Mouse (Mus musculus): ENCODE data around the gene Fcgrt.
"Not testable (repeated sequence)": the region's sequence is repeated elsewhere in the genome, so short reads cannot be mapped to it uniquely, and the experiment has no call there.

Fcgrt gene

DNA sequence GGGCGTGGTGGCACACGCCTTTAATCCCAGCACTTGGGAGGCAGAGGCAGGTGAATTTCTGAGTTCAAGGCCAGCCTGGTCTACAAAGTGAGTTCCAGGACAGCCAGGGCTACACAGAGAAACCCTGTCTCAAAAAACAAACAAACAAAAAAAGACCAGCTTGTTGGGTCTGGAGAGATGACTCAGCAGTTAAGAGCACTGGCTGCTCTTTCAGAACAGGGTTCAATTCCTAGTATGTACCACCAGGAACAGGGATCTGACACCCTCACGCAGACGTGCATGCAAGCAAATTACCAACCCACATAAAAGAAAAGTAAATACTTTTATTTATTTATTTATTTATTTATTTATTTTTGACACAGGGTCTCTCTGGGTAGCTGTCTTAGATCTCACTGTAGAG lies 6.4 kb upstream of the Fcgrt start:
- not testable (repeated sequence) for DNase-seq (ENCODE audit: low read depth)

DNA sequence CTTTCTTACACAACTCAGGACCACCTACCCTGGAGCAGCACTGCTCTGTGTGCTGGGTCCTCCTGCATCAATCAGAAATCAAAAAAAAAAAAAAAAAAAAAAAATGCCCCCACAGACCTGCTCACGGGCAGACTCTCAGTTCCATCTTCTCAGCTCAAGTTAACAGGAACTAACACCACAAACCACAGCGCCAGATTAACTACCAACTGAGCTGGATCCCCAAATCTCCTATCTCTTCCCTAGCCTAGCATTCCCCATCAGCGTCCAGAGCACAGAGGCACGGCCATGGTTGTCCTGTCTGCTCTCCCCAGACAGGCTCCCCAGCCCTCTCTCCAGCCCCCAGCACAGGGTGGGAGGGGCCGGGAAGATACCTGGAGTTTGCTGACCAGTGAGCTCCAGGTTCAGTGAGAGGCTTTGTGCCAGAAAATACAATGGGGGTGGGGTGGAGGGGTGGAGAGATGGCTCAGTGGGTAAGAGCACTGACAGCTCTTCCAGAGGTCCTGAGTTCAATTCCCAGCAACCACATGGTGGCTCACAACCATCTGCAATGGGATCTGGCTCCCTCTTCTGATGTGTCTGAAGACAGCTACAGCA lies 3.5 kb upstream of the Fcgrt start:
- DNase-seq (ENCODE audit: low read depth): no peak

DNA sequence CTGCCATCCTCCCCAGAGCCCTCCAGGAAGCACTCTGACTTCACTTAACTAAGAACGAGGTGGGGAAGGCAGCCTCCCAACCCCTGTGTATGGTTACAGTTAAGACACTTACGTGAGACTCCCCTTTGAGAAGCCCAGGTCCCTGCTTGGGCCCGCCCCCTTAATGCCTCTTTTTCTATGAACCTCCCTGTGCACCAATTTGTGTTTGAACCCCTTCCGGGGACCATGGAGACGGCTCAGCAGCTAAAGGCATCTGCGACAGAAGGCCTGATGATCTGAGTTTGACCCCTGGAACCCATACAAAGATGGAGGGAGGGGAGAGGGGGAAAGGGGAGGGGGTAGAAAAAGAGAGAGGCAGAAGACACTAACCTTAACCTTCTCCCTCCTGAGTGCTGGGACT lies 2.8 kb upstream of the Fcgrt start:
- DNase-seq (ENCODE audit: low read depth): no peak

DNA sequence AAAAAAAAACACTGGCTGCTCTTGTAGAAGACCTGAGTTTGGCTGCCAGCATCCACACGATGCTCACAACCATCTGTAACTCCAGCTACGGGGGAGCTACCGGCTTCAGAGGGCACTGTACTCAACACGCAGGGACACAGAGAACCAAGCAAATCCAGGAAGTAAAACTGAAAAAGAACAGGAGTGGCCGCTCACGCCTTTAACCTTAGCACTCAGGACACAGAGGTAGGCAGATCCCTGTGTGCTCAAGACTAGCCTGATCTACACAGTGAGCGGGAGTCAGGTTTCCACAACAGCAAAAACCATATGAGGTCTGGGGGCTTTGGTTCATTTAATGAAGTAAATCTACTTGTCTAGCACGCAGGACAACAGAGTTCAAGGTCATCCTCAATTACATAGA lies 1.8 kb upstream of the Fcgrt start:
- DNase-seq (ENCODE audit: low read depth): no peak

DNA sequence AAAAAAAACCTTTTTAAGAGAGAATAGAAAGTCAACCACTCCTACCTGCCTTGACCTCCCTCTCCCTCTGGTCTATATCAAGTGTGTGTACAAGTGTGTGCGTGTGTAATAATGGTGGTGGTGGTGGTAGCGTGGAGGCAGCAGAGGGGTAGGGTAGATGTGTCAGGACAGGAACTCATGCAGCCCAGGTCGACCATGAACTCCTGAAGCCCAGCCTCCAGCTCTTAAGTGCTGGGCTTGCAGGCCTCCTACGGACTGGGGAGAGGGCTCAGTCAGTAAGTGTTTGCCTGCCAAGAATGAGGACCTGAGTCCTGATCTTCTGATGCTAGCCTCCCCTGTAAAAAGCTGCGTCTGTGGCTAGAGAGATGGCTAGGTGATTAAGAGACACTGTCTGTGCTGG lies 1.3 kb upstream of the Fcgrt start:
- DNase-seq (ENCODE audit: low read depth): no peak

DNA sequence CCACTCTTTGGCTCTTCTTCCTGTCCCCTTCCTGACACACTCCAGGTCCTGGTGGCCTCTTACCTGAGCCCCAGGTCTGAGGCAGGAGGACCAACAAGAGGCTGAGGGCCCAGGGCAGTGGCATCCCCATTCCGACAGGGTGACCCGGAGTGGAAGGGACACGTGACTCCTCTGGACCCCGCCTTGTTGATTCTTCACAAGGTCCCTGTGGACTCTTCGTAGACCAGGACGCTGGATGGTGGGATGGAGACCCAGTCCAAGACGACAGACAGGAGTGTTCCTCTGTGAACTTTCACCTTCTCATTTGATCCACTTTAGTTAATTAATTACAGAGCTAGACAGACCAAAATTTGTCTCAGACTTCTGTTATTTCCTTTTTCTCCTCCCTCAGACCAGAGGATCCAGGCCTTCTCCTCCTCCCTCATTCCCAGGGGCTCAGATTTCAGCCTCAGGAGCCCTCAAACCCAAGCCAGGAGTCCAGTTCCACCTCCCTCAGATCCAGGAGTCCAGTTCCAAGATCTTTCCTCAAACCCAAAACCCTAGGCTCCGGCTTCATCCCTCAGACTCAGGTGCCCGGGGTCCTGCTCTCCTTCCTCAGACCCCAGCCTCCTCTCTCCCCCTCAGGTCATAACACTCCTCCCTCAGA lies 588 bp downstream of the Fcgrt start:
- DNase-seq (ENCODE audit: low read depth): no peak

DNA sequence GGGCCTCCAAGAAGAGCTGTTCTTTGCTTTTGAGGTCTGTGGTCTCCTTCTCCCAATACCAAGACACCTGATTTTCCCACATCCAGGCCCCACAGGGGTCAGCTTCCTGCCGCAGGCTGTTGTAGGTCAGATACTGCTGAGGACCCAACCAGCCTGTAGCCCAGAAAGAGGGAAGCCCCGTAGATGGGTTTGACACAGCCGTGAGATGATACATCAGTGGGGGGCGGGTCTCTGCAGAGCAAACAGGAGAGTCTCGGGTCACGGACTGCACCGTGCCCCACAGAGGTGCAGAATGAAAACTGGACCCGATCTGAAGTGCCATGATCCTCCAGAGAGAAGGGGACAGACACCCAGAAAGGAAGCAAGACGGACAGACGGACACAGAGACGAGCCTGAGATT lies 1.2 kb downstream of the Fcgrt start:
- no peak for DNase-seq (ENCODE audit: low read depth)

DNA sequence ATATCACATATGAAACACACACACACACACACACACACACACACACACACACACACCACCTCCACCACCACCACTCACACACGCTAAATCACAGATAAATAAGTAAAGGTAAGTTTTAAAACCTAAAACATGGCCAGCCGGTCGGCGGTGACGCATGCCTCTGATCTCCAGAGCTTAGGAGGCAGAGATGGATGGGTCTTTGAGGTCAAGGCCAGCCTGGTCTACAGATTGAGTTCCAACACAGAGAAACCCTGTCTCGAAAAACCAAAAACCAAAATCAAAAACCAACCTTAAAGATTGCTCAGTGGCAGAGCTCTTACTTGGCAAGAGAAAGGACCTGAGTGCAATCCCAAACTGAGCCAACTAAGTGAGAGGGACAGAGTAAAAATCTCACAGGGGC lies 3.6 kb downstream of the Fcgrt start:
- no peak for DNase-seq (ENCODE audit: low read depth)

DNA sequence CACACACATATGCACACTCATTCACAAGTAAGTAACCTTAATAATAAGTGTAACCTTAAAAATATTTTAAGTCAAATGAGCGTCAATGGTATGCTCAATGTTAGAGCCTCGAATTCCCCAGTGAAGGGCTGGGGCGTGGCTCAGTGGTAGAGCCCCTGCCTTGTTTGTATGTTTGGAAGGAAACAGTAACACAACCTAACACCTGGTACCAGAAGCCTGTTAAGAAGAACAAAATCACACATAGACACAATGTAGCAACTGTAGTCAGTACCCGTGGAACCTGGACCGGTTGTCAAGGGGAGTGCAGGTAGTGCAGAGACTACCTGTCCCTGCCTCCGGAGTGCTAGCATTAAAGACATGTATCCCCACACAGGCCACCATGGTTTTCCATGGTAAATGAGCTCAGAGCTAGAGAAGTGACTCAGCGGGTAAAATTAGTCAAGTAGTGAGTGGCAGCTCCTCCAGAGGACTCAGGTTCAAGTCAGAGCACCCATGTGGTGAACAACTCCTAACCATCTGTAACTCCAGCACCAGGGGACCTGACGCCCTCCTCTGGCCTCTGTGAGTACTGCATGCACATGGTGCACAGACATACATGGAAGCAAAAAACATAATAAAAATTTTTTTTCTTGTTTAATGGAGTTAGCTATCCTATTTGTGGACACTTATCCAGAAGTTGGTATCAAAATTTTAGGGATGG lies 5.0 kb downstream of the Fcgrt start:
- DNase-seq (ENCODE audit: low read depth): no peak

DNA sequence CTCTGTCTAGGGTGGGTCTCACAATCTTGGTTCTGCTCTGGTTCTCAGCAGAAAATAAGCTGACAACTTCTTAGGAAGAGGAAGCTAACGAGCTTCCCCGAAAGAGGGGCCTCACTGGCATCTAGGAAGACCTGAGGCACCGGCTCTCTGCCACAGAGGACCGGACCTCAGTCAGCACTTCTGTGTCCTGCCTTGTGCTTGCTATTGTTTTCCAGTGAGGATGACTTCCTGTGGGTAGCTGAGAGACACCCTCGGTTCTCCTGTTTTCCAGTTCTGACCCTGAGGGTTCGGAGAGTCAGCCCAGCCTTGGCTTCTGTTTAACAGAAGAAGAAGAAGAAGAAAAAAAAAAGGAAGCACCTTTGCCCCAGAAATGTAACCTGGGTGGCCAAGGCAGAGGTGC lies 6.2 kb downstream of the Fcgrt start:
- DNase-seq (ENCODE audit: low read depth): no peak

DNA sequence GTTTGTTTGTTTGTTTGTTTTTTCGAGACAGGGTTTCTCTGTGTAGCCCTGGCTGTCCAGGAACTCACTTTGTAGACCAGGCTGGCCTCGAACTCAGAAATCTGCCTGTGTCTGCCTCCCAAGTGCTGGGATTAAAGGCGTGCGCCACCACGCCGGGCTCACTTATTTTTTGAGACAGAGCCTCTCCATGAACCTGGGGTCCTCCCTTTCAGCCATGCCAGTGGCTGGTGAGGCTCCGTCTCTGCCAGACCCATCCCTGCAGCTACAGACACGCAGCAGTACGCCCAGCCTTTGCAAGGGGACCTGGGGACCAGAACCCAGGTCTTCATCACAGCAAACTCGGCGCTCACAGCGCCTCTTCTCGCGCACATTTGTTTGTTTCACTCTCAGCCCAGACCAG lies 7.7 kb downstream of the Fcgrt start:
- not testable (repeated sequence) for DNase-seq (ENCODE audit: low read depth)

DNA sequence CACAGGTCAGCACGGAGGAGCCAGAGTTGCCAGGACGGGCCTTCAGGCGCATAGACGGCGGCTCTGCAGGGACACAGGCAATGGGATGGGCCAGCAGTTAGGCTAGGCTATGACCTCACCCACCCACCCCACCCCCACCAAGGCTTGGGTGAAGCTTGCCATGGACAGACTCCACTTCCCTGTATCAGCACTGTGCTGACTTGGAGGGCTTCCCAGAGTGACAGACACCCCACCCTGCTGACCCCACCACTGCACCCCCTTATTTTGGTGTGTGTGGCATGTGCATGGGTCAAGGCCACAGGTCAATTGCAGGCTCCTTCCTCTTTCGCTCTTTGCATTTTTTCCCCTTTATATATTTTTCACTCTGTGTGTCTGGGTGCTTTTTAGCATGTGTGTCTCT lies 8.3 kb downstream of the Fcgrt start:
- DNase-seq (ENCODE audit: low read depth): no peak

DNA sequence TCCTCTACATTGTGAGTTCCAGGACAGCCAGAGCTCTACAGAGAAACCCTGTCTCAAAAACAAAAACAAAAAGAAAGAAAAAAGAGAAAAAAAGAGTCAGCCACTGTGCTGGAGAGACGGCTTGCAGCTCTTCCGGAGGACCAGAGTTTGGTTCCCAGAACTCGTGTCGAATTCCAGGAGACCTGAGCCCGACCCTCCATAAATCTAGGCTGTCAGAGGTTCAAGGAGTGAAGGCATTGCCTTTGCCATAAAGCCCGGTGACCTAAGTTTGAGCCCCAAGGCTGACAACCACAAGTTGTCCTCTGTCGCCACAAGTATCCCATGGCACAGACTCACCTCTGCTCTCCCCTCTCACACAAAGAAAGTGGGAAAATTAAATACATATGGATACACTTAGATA lies 9.5 kb downstream of the Fcgrt start:
- no peak for DNase-seq (ENCODE audit: low read depth)

DNA sequence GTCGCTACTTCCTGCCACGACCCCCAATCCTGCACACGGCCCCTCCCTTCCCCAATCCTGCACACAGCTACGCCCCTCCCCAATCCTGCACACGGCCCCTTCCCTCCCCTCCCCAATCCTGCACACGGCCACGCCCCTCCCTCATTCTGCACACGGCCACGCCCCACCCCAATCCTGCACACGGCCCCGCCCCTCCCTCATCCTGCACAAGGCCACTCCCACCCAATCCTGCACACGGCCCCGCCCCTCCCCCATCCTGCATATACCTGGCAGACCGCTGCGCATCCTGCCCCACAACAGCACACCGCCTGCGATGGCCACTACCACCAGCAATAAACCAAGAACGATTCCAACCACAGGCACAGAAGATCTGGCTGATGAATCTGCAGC lies 10.1 kb downstream of the Fcgrt start:
- no peak for DNase-seq (ENCODE audit: low read depth)

DNA sequence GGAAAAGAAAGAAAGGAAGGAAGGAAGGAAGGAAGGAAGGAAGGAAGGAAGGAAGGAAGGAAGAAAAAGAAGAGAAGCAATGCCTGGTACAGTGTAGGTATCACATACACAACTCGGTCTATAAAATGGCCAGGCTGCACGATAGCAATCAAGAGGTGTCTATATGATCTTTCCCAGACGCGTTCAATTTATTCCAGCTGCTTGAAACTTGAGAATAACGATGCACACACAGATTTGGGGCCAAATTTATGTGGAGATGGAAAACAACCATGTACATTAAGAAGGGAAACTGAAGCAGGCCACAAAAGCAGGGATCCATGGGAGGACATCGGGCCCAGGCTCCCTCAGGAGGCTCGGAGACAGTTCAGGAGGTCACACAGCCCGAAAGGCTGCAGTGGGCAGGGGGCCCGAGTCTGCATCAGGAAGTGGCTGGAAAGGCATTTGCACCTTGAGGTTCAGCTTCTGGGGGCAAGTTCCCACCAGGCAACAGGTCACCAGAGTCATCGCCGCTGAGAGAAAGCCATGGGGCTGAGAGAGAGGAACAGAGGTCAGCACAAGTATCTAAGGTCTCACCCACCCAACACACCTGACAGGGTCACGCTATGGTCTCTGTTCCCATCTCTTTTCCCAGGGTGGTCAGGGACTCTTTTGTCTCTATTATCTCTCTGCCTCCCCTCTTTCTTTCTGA lies 10.7 kb downstream of the Fcgrt start:
- no peak for DNase-seq (ENCODE audit: low read depth)

DNA sequence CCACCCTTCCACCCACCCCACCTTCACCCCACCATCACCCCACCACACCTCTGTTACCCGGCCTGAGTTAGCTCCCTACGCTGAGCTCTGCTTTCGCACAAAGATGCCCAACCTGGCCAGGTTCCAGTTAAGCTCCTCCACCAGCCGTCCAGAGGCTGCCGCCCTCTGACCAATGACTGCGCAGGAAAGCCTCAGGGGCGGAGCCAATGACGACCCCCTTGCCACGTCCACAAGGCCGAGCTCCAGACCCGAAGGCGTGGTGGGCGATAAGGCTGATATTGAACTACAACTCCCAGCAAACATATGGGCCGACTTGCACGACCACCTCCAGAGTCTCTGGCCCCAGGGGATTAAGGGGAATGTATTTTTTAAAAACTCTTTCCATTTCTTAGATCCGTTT lies 11.6 kb downstream of the Fcgrt start, which contains the start of gene Rcn3:
Rcn3 (minus strand) TSS at position 174 of the 400 bp plus-strand sequence.
- peak; percentile 62 for DNase-seq (ENCODE audit: low read depth)

DNA sequence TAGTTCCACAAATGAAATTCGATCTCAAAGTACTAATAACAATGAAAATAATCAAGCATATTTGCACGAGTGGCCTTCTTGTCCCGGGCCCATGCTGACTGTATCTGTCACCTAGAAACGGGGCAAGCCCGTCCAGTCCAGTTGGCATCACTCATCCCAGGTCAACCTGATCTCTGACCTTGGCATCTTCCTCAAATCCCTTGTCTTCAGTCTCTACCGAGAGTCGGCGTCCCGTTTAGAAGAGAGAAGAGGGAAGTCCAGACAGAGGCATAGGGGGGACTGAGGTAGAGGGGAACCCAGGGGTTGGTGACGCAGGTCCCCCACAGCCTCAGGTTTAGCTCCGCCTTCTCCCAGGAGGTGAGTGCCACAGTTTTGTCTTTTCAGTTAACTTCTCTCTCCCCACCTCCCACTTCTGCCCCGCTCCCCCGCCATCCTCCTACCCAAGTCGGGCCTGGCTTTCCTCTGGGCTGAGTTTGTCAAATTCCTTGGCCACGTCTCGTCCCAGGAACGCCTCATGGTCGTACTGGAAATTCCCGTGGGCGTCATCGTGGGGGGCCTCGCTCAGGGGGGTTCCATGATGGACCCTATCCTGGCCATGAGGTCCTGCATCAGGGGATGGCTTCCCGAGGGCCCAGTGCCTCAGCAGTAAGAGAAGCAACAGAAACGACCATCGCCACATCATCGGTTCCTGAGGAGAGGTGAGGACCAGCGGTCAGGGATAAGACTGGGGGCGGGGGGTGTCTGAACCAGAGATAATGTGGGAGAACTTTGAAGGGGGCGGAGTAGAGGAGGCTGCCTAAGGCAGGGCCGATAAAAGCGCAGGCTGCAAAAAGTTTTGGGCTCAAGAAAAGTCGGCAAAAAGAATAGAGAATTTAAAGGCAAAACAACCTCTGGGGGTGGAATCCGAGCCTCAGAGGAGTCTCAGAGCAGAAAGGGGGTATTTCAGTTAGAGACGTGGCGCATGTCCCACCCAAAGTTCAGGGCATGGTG lies 12.4 kb downstream of the Fcgrt start:
- no peak for DNase-seq (ENCODE audit: low read depth)

DNA sequence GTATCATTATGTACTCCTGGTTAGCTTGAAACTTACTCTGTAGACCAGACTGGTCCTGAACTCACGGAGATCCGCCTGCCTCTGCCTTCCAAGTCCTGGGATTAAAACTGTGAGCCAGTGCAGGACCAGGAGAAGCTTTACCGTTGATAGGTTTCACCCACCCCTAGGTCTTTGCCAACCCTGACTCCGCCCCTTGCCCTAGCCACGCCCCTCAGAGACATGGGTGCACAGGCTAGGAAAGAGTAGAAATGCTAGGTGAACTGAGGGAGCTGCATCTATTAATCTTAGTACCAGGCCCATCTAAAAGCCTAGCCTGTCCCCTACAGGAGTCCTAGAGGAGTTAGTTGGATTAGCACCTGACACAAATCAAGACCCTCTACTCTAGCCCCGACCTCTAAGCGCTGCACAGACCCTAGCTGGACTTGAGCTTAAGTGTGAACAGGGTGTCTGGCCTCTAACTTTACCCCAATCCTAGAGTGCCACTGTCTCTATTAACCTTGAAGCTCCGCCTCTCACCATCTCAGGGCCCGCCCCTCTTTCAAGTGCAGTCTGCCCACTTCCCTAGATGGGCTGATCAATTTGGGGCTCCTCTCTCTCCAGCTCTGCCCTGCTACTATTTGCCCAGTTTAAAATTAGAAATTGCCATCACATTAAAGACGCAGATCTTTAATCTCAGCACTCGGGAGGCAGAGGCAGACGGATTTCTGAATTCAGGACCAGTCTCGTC lies 13.2 kb downstream of the Fcgrt start:
- DNase-seq (ENCODE audit: low read depth): no peak

DNA sequence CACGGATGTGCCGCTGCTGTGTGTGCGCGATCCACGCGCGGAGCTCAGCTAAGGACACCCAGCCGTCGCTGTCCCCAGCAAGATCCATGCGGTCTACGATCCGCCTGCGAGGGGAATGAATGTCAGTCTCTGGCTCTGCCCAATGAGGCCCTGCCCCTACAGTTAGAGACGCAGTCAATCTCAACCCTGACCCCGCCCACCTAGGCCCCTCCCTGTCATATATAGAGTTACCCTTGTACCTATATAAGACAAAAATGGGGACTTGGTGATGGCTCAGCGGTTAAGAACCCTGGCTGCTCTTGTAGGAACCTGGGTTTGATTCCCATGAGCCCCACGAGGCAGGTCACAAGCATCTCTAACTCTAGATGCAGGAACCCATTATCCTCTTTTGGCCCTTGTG lies 15.1 kb downstream of the Fcgrt start:
- no peak for DNase-seq (ENCODE audit: low read depth)

DNA sequence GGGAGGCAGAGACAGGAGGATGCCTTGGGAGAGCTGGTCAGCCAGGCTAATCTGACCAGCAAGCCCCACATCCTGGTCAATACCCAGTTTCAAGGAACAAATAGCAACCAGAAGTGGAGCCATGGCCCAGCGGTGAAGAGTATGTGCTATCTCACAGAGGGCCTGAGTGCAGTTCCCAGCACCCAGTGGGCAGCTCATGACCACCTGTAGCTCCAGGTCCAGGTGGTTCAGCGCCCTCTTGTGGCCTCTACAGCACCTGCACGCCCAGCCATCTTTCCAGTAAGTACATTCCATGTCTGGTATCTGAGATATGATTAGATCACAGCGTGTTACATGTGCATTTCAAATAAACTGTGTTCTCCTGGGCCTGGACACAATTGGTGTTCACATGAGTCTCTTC lies 17.6 kb downstream of the Fcgrt start:
- DNase-seq (ENCODE audit: low read depth): no peak

DNA sequence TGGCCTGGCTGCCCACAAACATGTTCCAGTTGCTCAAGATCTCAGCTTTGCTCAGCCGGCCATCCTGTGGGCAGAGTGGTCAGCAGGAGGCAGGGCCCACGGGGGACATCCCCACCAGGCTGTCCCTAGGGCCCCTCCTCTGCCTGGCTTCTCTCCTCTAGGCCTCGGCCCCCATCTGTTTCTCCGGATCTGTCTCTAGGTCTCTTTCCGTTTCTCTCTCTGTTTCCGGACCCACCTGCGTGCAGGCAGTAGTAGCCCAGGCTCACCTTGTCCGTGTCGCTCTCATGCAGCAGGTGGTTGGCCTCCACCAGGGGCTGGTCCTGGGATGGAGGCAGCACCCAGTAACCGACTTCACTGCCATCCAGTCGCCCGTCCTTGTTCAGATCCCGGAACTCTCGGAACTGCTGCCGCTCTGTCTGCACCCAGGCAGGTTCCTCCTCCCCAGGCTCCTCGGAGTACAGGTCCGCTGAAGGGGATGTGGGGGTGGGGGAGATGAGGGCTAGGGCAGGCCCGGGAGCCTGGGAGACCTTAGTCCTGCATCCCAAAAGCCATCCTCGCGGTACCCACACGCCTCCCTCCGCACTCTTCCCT lies 20.3 kb downstream of the Fcgrt start:
- DNase-seq (ENCODE audit: low read depth): no peak

Measured in c-Kit-positive CD71-negative TER-119-negative erythroid progenitor cells, embryonic 14.5 days (primary cell).